Mouse (Mus musculus) T-helper 17 cell (primary cell): ENCODE data around the gene Ccdc71.

Source experiments
- in situ Hi-C, 2 experiments: fragments of 300-600 bp; cut with MboI, MseI; formaldehyde crosslinking; loops; 1 replicate in 1 of 2; 2 replicates in 1 of 2; pipeline ENCODE4 v1.15.1; 2025; ENCODE audit warnings: high pct_unique_total_duplicates in 2 of 2

Ccdc71 gene

DNA sequence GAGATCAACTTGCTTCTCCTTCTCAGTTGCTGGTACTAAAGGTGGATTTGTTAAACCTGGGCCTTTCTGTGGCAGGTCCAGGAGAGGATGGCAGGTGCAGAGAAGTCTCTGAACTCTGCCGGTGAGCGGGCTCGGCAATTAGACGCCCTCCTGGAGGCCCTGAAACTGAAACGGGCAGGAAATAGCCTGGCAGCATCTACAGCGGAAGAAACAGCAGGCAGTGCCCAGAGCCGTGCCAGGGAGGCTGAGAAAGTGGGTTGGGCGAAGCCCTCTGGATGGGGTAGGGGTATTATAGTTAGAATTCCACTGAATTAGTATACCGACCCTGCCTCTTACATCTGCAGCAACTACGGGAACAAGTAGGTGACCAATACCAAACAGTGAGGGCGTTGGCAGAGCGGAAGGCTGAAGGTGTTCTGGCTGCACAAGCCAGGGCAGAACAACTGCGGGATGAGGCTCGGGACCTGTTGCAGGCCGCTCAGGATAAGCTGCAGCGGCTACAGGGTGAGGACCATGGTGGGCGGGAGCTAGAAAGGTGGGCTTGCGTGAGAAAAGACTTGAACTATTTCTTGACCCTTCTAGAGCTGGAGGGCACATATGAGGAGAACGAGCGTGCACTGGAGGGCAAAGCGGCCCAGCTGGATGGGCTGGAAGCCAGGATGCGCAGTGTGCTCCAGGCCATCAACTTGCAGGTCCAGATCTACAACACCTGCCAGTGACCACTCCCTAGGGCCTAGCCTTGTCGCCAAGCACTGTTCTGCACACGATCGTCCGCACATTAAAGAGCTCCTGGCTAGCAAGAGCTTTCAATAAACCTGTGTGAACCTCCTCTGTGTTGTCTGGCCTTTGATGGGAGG, 29.6 kb downstream of the Ccdc71 start:
- in situ Hi-C loops, result no loop called here

- in situ Hi-C loops, result no loop called here
These were observed 30.4 kb downstream of the Ccdc71 start, which contains the start of gene Usp19 for GRCm38 (mm10) chr9:108490559-108491285. Gene Usp19 (plus strand): TSS chr9:108490602.

GRCm38 (mm10) chr9:108491286-108491580, 30.9 kb downstream of the Ccdc71 start:
- in situ Hi-C loops, result no loop called here

DNA sequence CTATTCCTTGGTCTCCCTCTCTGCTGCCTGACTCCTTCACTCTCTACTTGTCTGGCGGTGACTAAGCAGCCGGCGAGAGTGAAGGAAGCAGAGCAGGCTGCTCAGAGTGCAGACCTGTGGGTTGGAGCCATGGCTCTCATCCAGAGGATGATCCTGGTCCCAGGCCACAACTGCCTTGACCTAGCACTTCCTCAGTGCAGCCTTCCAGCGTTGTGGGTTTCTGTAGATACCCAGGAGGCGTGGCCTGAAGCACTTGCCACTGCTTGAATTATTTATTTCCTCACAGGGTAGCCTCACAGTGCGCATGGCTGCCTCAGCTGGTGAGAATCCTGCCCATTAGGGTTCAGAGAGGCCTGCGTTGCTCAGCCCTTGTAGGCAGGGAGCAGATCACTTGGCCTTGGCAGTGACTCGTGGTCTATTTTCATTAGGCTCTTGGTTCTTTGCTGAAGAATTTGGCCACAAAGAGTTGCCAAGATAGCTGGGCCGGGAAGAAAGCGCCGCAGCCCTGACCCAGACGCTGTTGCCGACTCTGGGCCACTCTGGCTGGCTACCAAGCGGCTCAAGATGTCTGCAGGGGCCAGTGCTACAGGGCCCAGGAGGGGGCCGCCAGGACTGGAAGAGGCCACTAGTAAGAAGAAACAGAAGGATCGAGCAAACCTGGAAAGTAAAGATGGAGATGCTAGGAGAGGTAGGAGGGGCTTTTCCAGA, 31.9 kb downstream of the Ccdc71 start:
- in situ Hi-C loops, result no loop called here

- in situ Hi-C loops, result no loop called here
These were observed 32.9 kb downstream of the Ccdc71 start for GRCm38 (mm10) chr9:108493246-108493645.

DNA sequence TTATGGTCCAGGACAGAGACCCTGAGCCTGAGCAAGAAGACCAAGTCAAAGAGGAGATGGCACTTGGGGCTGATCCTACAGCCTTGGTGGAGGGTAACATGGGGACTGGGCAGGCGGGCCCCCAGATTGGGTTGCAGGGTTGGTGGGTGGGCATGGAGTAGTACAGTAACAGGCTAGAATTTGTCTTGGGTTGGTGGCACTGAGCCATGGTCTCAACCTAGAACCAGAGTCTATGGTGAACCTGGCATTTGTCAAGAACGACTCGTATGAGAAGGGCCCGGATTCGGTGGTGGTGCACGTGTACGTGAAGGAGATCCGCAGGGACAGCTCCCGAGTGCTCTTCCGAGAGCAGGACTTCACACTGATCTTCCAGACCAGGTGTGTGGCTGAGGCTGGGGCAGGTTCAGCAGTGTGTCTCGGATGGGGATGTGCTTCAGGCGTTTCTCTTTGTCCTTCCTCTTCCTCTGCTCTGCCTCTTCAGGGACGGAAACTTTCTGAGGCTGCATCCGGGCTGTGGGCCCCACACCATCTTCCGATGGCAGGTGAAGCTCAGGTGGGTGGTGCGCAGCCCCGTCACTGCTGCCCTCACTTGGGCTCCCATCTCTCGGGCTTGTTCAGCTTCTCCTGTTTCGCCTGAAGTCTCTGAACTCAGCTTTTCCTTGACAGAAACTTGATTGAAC, 34.0 kb downstream of the Ccdc71 start:
- in situ Hi-C loops, result no loop called here

- in situ Hi-C loops, result no loop called here
These were observed 34.6 kb downstream of the Ccdc71 start for GRCm38 (mm10) chr9:108494905-108495304.

DNA sequence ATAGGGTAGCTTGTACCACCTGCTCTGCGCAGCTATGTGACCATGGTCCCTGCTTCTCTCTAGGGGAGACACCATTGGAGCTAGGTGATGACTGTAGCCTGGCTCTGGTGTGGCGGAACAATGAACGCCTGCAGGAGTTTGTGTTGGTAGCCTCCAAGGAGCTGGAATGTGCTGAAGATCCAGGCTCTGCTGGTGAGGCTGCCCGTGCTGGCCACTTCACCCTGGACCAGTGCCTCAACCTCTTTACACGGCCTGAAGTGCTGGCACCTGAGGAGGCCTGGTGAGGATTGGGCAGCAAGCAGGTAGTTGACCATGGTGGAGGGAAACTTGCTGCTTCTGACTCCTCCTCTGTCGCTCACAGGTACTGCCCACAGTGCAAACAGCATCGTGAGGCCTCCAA, 38.9 kb downstream of the Ccdc71 start:
- in situ Hi-C loops, result no loop called here

GRCm38 (mm10) chr9:108499943-108500342, 39.6 kb downstream of the Ccdc71 start:
- in situ Hi-C loops, result no loop called here

DNA sequence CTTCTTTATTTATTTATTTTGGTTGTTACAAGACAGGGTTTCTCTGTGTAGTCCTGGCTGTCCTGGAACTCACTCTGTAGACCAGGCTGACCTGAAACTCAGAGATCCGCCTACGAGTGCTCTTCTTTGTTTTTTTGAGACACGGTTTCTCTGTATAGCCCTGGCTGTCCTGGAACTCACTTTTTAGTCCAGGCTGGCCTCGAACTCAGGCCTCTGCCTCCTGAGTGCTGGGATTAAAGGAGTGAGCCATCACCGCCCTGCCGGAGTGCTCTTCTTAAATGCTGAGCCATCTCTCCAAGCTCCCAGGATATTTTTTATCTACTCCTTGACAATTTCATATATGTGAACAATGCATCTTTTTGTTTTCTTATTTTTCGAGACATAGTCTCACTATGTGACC, 46.6 kb downstream of the Ccdc71 start:
- in situ Hi-C loops, result no loop called here

DNA sequence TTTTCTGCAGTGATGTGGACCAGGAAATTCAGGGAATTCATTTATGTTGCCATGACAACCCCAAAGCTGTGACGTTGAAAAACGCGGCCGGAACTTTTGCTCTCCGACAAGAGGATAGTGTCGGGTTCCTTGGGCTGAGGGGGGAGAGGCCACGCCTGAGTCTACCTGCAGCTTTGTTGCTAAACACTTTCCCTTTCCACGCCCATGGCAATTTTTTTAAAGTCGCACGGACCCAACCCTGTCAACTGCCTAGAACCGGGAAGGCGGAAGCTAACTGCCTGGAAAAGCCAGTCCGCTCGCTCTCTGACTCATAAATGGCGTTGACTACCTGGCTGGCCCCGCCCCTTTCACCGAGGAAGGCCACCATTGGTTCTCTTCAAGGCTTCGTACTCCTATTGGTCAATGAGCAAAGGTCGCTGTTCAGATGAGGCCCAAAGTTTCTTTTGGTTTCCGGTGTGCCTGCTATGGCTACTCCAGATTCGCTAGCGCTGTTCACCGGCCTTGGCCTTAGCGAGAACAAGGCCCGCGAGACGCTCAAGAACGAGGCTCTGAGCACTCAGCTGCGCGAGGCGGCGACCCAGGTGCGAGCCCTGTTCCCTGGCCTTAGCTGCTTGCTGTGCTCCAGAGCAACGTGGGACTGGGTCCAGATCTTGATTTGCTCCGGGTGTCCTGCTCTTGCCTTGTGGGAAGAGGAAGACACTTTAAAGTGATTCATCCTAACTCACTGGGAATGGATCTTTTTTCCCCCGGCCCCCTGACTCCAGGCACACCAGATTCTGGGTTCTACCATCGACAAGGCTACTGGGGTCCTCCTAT, 47.5 kb downstream of the Ccdc71 start, which contains the start of gene Qars:
Gene Qars (plus strand): TSS at position 88 of the 816 bp plus-strand sequence.
- in situ Hi-C loops, result no loop called here

DNA sequence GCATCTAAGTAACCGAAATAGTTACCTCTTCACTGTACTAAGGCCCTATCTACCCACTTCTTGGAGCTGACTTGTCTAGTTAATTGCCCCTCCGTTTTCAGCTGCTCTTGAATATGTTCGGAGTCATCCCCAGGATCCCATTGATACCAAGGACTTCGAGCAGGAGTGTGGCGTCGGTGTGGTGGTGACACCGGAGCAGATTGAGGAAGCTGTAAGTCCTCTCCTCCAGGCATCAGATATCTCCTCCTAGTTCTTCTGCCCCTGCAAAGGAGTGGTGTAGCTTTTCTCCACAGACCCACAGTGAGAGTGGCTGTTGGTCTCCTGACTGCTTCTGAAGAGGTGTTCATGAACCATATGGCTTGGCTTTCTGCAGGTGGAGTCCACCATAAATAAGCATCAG, 48.4 kb downstream of the Ccdc71 start:
- in situ Hi-C loops, result no loop called here
